Mouse (Mus musculus): ENCODE data around the gene Gm20388.

Gene Gm20388

DNA sequence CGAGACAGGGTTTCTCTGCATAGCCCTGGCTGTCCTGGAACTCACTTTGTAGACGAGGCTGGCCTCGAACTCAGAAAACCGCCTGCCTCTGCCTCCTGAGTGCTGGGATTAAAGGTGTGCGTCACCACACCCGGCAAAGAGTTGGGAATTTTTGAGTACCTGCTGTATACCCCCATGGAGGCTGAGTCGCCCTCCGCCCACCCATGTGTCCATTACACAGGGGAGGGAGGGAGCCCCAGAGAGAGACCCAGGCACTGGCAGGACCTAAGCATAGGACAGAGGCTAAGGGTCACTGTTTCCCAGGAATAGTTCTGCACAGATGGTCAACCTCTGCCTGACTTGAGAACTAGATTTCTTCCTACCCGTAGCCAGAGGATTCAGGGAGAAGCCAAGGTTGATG is 596.6 kb downstream of the Gm20388 start:
- no peak for DNase-seq (ENCODE audit: low read depth, low spot score)

DNA sequence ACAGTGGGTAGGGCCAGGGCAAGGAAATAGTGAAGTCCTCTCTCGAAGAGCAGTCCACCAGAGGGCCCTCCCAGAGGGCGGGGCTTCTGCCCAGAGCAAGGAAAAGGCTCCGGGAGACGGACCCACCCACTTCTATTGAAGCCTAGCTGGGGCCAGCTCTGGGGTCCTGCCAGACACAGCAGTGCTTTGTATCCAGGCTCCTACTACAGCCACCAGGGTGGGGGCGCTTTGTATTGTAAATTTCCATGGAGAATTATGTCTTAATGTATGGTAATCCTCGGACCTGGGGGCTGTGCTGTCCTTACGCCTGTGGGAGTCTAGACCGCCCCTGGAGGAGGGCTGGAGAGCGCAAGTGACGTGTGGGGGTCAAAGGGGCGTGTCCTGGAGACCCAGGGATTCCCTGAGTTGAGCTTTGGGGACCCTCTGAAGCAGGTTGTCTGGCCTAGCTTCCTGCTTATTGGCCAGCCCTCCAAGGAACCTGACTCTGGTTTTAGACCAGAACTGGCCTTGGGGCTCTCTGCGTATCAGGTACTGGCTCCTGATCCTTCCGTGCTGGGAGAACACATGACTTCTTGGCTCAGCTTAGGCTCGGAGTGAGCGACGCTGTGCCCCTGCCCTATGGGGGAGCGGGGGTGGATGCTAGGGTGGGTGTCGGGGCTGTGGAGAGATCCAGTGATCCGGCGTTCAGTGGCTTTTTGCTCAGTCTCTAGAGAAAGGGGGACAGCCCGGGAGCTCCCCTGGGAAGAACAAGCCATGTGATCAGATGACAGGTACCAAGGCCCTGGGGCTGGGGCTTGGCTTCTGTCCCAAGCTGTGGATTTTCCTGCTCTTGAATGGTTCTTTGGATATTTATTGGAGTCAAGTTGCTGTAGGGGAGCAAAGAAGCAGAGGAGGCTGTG is 598.7 kb downstream of the Gm20388 start:
- DNase-seq (ENCODE audit: low read depth, low spot score): no peak

DNA sequence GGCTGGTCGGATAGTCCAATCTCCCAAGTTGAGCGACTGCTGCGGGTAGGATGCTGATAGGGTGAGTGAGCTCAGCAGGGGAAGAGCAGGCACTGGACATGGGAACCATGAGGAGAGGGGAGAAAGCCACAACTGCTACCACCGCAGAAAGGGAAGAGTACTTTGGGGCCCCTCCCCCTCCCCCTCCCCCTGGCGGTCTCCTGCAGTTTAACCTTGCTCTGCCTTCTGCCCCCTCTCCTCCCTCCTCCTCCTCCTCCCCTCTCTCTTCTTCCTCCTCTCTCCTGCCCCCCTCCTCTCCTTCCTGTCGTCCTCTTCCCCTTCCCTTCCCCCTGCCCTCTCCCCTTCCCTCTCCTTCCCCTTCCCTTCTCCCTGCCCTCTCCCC is 599.4 kb downstream of the Gm20388 start:
- no peak for DNase-seq (ENCODE audit: low read depth, low spot score)

DNA sequence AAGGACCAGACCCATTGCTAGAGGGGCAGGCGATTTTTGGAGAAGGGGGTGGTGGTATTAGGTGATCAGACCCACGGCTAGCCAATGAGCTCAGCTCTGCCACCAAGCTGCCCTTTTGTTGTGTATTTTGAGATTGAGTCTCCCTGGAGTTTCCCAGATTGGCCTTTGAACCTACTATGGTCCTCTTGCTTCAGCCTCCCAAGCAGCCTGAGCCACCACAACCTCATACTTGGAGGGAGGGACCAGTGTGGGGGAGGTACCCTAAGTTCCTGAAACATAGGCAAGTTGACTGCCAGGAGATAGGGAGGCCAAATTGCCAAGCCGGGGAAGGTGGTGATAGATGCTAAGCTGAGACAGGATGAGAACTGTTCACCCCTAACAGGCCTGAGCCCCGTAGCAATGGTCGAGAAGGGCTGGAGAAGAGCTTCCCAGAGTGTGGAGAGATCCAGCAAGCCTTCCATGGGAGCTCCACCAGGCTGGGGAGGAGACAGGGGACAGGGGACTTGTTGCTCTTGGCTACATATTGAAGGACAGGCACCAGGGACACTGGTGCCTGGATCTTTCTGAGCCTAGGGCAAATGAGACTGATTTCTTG is 600.3 kb downstream of the Gm20388 start:
- DNase-seq (ENCODE audit: low read depth, low spot score): no peak

DNA sequence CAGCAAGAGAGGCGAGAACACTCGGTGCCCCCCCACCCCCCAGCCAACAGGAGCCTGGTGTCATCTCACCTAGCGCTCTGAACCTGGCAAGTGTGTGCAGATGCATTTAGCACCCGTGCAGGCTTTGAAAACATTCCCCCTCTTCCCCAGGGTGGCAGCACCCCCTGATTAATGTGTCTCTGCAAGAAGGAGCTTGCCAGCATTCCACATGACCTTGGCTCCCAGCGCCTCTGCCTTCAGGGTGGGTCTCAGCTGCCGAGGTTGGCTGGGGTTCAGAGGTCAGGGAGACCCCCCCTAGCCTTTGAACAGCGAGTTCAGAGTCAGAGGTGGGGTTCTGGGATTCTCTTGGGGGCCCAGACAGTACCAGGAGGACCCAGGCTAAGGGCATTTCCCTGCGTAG is 601.1 kb downstream of the Gm20388 start:
- DNase-seq (ENCODE audit: low read depth, low spot score): no peak

DNA sequence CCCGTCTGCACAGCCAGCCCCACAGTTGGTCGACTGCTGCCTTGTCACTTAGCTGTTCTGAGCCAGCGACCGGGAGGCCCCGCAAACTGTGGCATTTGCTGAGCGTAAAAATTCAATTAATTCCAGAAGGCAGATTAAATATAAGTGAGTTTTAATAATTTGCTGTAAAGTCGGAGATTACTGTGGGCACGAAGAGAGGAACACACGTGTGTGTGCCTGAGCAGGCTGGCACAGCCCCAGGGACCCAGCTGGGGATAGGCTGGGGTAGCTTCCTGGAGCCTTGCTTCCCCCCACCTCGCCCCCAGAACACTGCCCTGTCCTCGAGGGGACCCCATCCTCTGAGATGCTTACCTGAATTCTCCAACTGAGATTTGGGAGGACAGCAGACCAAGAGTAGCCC is 601.7 kb downstream of the Gm20388 start:
- no peak for DNase-seq (ENCODE audit: low read depth, low spot score)

DNA sequence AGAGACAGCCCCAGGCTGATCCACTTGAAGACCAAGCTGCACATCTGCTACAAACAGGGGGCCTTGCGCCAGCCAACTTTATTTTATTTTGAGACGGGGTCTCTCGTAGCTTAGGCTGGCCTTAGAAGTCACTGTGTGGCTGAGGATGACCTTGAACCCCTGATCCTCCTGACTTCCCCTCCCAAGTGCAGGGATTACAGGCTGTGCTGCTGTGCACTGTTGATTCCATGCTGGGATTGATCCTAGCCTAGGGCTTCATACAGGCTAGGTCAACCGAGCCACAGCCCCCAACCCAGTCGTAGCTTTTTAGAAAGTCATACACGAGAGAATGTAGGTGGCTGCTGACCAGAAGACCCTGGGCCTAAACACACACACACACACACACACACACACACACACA is 602.5 kb downstream of the Gm20388 start:
- no peak for DNase-seq (ENCODE audit: low read depth, low spot score)

DNA sequence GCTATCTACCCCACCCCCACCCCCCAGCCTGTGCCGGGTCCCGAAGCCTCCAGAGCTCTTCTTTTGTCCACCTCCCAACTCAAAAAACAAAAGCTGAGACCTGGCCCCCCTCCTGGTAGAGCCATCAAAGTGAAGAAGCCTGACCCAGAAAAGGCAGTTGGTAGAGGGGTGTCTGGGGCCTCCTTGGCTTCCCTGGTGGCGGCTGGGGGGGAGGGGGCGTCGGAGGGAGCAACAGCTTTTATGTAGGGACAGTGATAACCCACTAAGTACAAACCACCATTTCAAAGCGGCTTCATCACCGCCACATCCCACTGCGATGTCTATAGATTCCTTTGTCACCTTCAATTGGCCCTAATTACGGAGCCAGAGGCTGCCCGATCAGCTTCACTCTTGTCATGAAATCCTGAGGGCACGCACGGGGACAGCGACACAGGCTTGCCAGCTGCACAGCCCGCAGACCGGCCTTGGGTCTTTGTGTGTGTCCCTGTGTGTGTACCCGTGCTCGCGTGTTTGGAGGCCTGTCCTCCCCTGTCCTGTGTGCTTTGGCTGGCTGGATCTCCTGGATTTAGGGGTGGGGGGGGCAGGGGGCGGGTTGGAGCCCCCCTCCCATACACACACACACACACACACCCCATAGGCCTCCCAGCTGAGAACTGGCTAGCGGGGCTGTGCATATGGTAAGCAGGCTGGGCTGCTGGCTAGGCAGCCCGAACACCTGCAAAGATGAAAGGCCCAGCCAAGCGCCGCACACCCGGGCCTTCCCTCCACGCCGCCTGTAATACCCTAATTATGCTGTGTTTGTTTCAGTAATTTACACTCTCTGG is 603.2 kb downstream of the Gm20388 start:
- DNase-seq (ENCODE audit: low read depth, low spot score): no peak

DNA sequence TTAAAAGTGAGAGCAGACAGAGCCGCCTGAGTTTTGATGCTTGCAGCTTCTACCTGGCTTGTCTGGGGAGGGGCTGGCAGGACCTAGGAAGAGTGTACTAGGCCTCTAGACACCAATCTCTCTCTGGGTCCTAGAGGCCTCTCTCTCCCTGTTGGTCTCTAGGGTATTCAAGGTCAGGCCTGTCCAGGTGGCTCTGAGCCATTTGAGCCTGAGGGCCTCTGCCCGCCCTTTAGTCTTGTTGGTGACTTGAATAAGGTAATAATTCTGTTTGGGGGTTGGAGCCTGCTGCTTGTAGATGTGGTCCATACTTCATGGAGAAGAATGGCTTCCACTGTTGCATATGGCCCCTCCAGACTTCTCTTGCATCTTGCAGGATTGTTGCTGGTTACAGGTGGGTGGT is 604.6 kb downstream of the Gm20388 start:
- DNase-seq (ENCODE audit: low read depth, low spot score): no peak

DNA sequence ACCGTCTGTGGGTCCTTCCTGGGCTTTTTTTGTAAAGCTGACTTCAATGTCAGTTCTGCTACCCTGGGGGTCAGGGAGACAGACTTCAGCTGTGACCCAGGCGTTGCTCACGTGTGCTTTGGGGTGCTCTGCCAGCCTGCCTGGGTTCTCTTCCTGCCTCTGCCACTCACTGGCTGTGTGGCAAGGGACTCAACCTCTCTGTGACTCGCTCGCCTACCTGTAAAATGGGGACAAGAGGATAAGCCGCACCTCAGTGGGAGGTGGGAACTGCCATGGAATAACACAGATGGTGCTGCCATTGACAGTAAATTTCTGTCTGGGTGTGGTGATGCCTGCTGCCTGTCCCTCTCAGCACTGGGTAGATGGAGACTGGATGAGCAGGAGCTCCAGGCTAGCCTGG is 605.0 kb downstream of the Gm20388 start:
- no peak for DNase-seq (ENCODE audit: low read depth, low spot score)

DNA sequence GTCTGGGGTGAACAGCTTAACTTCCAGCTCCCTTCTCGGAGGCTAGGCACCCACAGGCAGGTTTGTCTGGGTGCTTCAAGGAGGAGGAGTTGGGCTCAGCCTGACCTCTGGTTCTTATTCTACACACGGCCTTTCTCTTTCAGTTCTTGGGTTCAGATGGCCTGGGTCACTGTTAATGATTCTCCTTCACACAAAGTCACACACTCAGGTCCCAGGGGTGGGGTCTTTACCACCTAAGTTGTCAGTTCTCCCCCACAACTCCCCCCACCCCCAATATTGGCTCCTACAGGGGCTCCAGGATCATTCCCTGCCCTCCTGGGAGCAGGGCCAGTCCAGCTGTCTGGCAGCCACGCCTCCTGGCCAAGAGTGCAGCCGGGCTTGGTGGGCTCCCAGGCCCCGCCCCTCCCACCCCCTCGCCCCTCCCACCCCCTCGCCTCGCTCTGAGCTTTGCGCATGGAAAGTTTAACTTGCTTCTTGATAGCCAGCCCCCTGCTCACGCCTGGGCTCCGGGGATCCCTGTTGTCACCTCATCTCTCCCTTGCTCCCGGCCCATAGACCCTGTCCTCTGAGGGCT is 605.6 kb downstream of the Gm20388 start:
- no peak for DNase-seq (ENCODE audit: low read depth, low spot score)

DNA sequence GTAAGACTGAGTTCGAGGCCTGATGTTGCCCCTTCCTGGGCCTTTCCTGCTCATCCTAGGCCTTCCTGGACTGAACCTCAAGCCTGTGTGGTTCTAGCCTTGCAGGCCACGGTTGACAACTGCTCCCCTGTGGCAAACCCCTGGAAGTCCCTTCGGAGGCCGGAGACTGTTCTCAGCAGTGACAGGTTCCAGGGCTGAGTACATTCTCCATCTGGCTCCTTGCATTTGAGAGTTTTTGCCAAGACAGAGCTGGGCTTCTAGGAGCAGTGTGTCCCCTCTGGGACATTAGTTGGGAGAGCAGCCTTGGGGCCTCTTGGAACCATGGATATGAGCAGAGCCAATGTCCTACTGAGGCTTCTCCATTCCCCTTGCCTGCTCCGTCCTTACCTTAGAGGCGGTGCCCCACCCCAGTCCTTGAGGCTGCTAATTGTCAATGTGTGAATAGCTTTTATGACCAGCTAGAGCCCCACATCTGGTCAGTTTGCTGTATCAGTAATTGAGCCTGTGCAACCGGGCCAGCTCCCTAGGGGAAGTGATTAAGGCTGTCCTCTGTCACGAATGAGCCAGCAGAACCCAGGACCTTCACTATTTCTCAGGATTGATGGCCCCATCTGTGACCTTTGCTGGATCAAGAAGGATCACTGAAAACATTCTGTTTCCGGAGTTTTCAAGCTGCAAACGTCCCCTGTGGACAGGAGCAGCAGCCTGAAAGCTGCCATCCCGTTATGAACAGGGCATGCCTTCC is 607.2 kb downstream of the Gm20388 start:
- no peak for DNase-seq (ENCODE audit: low read depth, low spot score)

DNA sequence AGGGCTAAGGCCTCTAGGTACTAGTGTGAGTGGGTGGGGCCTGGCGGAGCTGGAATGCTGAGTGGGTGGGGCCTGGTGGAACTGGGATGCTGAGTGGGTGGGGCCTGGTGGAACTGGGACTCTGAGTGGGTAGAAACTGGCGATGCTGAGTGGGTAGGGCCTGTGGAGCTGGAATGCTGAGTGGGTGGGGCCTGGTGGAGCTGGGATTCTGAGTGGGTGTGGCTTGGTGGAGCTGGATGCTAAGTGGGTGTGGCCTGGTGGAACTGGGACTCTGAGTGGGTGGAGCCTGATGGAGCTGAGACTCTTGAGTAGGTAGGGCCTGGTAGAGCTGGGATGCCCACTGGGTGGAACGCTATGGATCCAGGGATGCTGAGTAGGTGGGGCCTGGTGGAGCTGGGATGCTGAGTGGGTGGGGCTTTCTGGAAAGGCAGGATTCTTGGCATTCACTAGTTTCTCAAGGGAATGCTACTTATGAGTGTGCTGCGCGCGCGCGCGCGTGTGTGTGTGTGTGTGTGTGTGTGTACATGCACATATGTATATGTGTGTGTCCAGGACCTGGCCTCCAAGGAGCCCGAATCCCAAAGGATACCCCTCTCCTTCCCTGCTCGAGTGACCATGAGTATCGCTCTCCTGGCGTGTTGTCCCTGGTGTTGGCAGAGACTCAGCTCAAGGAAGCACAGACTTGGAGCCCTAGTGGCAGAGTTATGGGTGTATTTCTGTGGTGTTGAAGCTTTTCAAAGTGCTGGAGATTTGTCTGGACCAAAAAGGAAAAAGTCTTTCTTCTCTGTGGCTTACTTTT is 608.3 kb downstream of the Gm20388 start:
- no peak for DNase-seq (ENCODE audit: low read depth, low spot score)

DNA sequence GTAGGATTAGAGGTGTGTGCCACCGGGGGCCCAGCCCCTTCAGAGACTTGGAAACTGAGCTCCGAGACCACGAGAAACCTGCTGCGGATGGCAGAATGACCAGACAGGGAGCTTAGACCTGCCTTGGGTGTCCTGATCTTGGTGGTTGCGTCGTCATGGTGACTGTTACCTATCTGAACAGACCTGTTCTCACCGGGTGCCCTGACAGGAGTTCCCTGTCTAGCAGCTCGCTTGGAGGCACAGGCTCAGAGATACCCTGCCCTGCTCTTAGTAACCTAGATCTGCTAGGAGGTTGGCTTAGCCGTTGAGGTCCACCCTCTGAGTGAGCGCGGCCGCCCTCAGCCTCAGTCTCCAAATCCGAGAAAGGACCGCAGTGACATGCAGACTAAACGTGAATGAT is 609.6 kb downstream of the Gm20388 start:
- no peak for DNase-seq (ENCODE audit: low read depth, low spot score)

DNA sequence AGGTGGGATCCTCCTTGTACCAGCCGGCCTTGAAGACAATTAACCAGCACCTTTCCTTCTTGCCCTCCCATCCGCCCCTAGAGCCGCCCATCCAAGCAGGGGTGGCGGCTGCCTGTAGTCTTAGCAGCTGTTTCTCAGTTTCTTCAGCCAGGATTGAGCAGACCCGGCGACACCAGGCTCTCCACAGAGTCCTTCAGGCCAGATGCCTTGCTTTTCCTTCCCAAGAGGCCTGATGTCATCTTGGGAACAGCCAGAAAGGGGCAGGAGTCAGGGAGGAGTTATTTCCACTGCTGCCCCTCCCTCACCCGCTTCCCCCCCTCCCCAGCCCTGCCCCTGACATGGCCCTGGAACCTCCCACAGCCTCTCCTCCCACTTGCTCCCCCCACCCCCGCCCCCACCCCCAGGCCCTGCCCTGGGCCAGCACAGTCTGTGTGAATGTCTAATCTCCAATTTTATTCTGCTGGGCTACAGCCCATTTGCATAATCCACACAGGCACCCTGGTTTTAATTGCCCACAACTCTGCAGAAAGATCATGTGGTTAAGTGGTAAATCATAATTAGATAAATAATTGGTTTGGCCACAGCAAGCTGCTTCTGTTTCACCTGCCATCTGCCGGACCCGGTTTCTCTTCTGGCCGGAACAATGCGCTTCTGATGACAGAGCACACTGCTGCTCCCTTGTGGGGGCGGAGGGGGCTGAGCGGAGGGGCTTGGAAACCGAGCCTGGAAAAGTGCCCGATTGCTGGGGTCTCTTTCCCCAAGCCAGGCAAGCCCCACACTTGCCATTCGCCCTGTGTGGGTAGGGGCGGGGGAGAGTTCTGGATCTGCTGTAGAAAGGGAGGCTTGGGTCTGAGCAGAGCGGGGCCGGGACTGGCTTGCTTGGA is 610.3 kb downstream of the Gm20388 start:
- no peak for DNase-seq (ENCODE audit: low read depth, low spot score)

DNA sequence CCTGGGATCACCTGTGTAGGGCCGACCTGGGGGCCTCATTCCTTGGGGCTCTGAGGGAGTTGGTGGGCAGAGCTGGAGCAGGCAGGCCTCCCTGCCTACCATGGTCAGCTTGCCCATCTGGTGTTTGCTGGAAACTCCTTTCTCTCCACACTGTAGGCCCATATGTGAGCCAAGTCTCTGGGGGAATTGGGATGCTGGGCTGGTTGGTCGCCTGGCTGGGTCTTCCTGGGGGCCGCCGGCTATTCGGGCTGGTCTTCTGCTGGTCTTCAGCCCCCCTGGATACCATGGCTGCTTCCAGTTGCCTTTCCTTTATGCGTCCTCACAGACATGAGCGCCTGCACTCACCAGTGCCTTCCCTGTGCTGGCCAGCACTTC is 610.9 kb downstream of the Gm20388 start:
- no peak for DNase-seq (ENCODE audit: low read depth, low spot score)

DNA sequence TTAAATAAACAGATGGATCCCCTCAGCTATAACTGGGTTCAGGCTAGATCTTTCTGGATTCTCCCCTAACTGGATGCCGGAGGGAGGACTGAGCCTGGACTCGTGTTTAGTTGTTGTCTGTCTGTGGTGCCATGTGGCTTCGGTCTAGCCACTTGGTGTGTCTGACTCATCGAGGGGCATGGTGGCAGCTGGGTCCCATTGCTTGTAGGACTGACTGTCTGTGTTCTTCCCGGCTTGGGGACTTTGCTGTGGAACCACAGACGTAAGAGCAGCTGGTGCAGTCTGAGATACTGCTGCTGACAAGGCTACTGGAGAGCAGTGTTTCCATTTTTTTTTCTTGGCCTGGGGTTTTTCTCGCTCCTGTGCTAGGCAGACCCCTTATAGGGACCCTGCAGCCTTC is 613.0 kb downstream of the Gm20388 start:
- no peak for DNase-seq (ENCODE audit: low read depth, low spot score)

DNA sequence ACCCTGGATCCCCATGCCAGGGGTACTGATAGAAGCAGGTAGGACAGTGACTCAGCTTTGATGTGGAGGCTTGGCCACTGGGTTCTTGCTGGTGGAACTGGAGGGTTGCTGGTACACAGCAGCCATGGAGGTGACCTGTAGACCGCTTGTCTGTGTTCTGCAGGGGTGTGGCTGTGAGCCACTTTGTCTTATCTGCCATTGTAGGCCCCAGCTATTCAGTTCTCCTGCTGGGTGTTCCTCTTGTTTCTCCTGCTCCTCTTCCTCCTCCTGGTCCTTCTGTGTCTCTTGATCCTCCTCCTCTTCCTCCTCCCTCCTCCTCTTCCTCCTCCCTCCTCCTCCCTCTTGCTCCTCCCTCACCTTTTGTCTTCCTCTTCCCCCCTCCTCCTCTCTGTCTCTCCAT is 614.5 kb downstream of the Gm20388 start:
- DNase-seq (ENCODE audit: low read depth, low spot score): no peak

DNA sequence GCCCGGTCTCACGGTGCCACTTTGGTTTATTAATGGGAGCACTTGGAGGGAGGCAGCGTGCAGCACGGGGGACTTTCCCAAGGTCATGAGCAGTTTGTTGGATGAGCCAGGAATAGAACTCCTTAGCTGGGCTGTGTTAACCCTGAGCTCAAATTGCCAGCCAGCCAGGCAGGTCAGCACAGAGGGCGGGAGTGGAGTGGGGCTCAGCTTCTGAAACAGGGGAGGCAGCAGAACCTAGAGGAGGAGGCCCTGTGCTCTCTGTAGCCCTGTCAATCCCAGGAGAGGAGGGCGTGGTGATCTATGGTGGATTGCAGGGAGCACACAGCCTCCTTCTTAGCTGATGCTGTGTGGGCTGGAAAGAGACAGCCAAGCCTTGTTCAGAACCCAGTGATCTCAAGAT is 615.2 kb downstream of the Gm20388 start:
- no peak for DNase-seq (ENCODE audit: low read depth, low spot score)

DNA sequence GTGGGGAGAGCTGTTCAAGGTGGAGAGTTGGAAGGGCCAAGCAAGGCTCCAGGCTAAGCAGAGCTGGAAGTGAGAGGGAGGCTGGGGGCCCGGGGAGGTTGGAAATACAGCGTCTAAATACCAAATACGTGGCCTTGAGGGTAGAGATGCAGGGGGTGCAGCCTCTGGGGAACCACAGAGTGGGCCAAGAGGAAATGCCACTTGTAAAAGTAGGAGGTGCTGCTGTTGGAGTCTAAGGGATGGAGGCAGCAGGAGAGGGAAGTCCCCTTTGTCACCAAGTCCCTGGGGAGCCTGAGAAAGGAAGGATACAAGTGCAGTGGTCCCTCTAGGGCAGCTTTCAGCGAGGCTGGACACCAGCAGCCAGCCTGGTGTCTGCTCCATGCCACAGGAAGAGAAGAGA is 615.9 kb downstream of the Gm20388 start:
- DNase-seq (ENCODE audit: low read depth, low spot score): no peak

Measured in retina, adult 2 months (tissue).